Comparison of ENCODE assay signal across 28 mouse cellular contexts in genomic region chr6:82666480-82666879, GRCm38 (mm10).
"Had no signal": no experiment of that assay in that cellular context is flagged by ENCODE, and none has a peak within 500 bp of the region (broad histone marks: within the 10 kb centered on the region; RNA-seq: fewer than 3 reads in every experiment).

No protein-coding gene starts in this region.

- H3K36me3 ChIP-seq: embryonic facial prominence, embryonic 10.5 days; embryonic facial prominence, embryonic 12.5 days; embryonic facial prominence, embryonic 13.5 days; embryonic facial prominence, embryonic 15.5 days; forebrain, embryonic 10.5 days; forebrain, embryonic 12.5 days; forebrain, embryonic 15.5 days; heart, embryonic 10.5 days; heart, embryonic 12.5 days had no signal

- H3K4me1 ChIP-seq: embryonic facial prominence, embryonic 10.5 days; embryonic facial prominence, embryonic 12.5 days; embryonic facial prominence, embryonic 13.5 days; embryonic facial prominence, embryonic 15.5 days; forebrain, embryonic 10.5 days; forebrain, embryonic 12.5 days; forebrain, embryonic 13.5 days; forebrain, embryonic 15.5 days; heart, embryonic 10.5 days; heart, embryonic 12.5 days had no signal

- H3K27ac ChIP-seq: embryonic facial prominence, embryonic 10.5 days; embryonic facial prominence, embryonic 12.5 days; embryonic facial prominence, embryonic 13.5 days; embryonic facial prominence, embryonic 15.5 days; forebrain, embryonic 10.5 days; forebrain, embryonic 12.5 days; forebrain, embryonic 13.5 days; forebrain, embryonic 15.5 days; gastrocnemius, adult 2 months; heart, adult 2 months; heart, embryonic 10.5 days had no signal

- H3K9ac ChIP-seq: embryonic facial prominence, embryonic 12.5 days; embryonic facial prominence, embryonic 13.5 days; embryonic facial prominence, embryonic 15.5 days; forebrain, embryonic 12.5 days; forebrain, embryonic 13.5 days; forebrain, embryonic 15.5 days; forebrain, postnatal 0 days; heart, embryonic 12.5 days had no signal

- DNase-seq: cerebellum, adult 9-10 months; cerebellum, adult 9-11 months; cerebellum, postnatal 14 days; cerebellum, postnatal 25 days; cerebellum, postnatal 36 days; embryo, embryonic 11 days; forebrain, postnatal 0 days; gastrocnemius, adult 2 months; gastrocnemius, postnatal 10 days; gastrocnemius, postnatal 14 days; gastrocnemius, postnatal 25 days; gastrocnemius, postnatal 36 days; heart, adult 18-20 months; heart, adult 2 months had no signal

- H3K4me2 ChIP-seq: embryonic facial prominence, embryonic 12.5 days; embryonic facial prominence, embryonic 13.5 days; embryonic facial prominence, embryonic 15.5 days; forebrain, embryonic 12.5 days; forebrain, embryonic 13.5 days; forebrain, embryonic 15.5 days; heart, embryonic 11.5 days; heart, embryonic 12.5 days had no signal

- H3K9me3 ChIP-seq: embryonic facial prominence, embryonic 12.5 days; embryonic facial prominence, embryonic 13.5 days; embryonic facial prominence, embryonic 15.5 days; forebrain, embryonic 10.5 days; forebrain, embryonic 13.5 days; forebrain, embryonic 15.5 days had no signal

- H3K27me3 ChIP-seq: embryonic facial prominence, embryonic 12.5 days; embryonic facial prominence, embryonic 13.5 days; embryonic facial prominence, embryonic 15.5 days; forebrain, embryonic 12.5 days; forebrain, embryonic 13.5 days; forebrain, embryonic 15.5 days; heart, embryonic 12.5 days had no signal

- ATAC-seq: forebrain, embryonic 13.5 days; forebrain, embryonic 14.5 days; forebrain, embryonic 15.5 days; forebrain, embryonic 16.5 days; forebrain, postnatal 0 days had no signal

- H3K4me3 ChIP-seq: embryonic facial prominence, embryonic 10.5 days; embryonic facial prominence, embryonic 12.5 days; embryonic facial prominence, embryonic 13.5 days; embryonic facial prominence, embryonic 15.5 days; erythroblast, embryonic 14.5 days; forebrain, embryonic 10.5 days; forebrain, embryonic 12.5 days; forebrain, embryonic 13.5 days; forebrain, embryonic 15.5 days; gastrocnemius, adult 2 months; heart, adult 2 months; heart, embryonic 10.5 days; heart, embryonic 12.5 days had no signal
